Mouse (Mus musculus) macrophage (primary cell): Measurements from ENCODE around the gene Twf2. TPM values are rescaled to one million over a fixed set of nuclear protein-coding genes. Genes with fewer than 3 reads are reported as not detected.

Experiments used
- H3K27ac ChIP-seq: fragments of 350-480 bp; formaldehyde crosslinking; 2 replicates; pipeline ENCODE4 v1.9.0; 2021
- H3K36me3 ChIP-seq: fragments of 350-480 bp; formaldehyde crosslinking; 2 replicates; pipeline ENCODE4 v1.9.0; 2021; ENCODE audit errors: inconsistent target
- H3K4me3 ChIP-seq: fragments of 350-480 bp; formaldehyde crosslinking; 2 replicates; pipeline ENCODE4 v1.9.0; 2021; ENCODE audit errors: inconsistent target
- H3K79me2 ChIP-seq: fragments of 350-480 bp; formaldehyde crosslinking; 2 replicates; pipeline ENCODE4 v1.9.0; 2021; ENCODE audit errors: inconsistent target
- WGBS: methylation state at CpG from one replicate; pipeline ENCODE4 v1.1.7; 2026; ENCODE audit warnings: inconsistent platforms; ENCODE audit not compliant: missing documents; 5-methylcytosine and 5-hydroxymethylcytosine counted together
- polyA plus RNA-seq: library from polyadenylated mRNA; stranded (reverse); fragments of 250-400 nt; gene quantifications from 3 replicates; pipeline ENCODE4 v1.2.4, GENCODE M21; 2018; ENCODE audit warnings: inconsistent platforms

The Twf2 gene
- polyA plus RNA-seq, 1 experiment from 2014 or later, result 37.5 TPM

- Histone ChIP-seq H3K79me2 (no peaks in the 10 kb centered on the region), H3K4me3 (no peak overlapping the region), H3K36me3 (peaks cover 37% of the 10 kb centered on the region), H3K27ac (no peak overlapping the region)
- 91% methylated on average over 8 of the region's 8 CpGs for WGBS
These were observed 8.7 kb upstream of the Twf2 start for GRCm38 (mm10) chr9:106193930-106194807.

GRCm38 (mm10) chr9:106195693-106196092 lies 7.2 kb upstream of the Twf2 start:
- 97% methylated on average over 8 of the region's 8 CpGs for WGBS
- Histone ChIP-seq H3K4me3 (no peak overlapping the region), H3K27ac (no peak overlapping the region), H3K36me3 (peaks cover 22% of the 10 kb centered on the region; the same call in 1 of the 2 replicates), H3K79me2 (no peaks in the 10 kb centered on the region)

- no peak overlapping the region for H3K4me3 ChIP-seq
- H3K36me3 ChIP-seq, result 0 out of 2 replicates have a peak, but pooled peaks cover 15% of the 10 kb centered on the region
- H3K79me2 ChIP-seq, result no peaks in the 10 kb centered on the region
- no peak overlapping the region for H3K27ac ChIP-seq
- 69% methylated on average over 3 of the region's 3 CpGs for WGBS
These were observed 5.7 kb upstream of the Twf2 start for GRCm38 (mm10) chr9:106197081-106197713.

GRCm38 (mm10) chr9:106197732-106198131 lies 5.2 kb upstream of the Twf2 start:
- 97% methylated on average over 9 of the region's 9 CpGs for WGBS
- H3K4me3 ChIP-seq, result no peak overlapping the region
- 0 out of 2 replicates have a peak, but pooled peaks cover 15% of the 10 kb centered on the region for H3K36me3 ChIP-seq
- no peaks in the 10 kb centered on the region for H3K79me2 ChIP-seq
- H3K27ac ChIP-seq, result no peak overlapping the region

GRCm38 (mm10) chr9:106198962-106199458 lies 3.9 kb upstream of the Twf2 start:
- Histone ChIP-seq H3K79me2 (peaks cover 10% of the 10 kb centered on the region), H3K4me3 (peak overlapping the region; percentile 37), H3K36me3 (0 out of 2 replicates have a peak, but pooled peaks cover 15% of the 10 kb centered on the region), H3K27ac (peak overlapping the region; percentile 81)
- WGBS, result under 1% methylated on average over 42 of the region's 51 CpGs

- Histone ChIP-seq H3K79me2 (peaks cover 17% of the 10 kb centered on the region), H3K4me3 (peak within 1 kb of the TSS; percentile 37), H3K36me3 (0 out of 2 replicates have a peak, but pooled peaks cover 15% of the 10 kb centered on the region), H3K27ac (peak within 1 kb of the TSS; percentile 81)
- WGBS, result 32% methylated on average over 18 of the region's 18 CpGs
These were observed 3.2 kb upstream of the Twf2 start, which contains the start of gene Ppm1m for GRCm38 (mm10) chr9:106199535-106200272. Ppm1m (minus strand) TSS chr9:106199746.

- H3K27ac ChIP-seq, result no peak overlapping the region
- peaks cover 38% of the 10 kb centered on the region for H3K79me2 ChIP-seq
- H3K4me3 ChIP-seq, result no peak overlapping the region
- H3K36me3 ChIP-seq, result peaks cover 6% of the 10 kb centered on the region; the same call in 1 of the 2 replicates
- 86% methylated on average over 3 of the region's 3 CpGs for WGBS
These were observed 1.0 kb upstream of the Twf2 start for GRCm38 (mm10) chr9:106201895-106202294.

GRCm38 (mm10) chr9:106203990-106204851 lies 1.3 kb downstream of the Twf2 start:
- Histone ChIP-seq H3K27ac (peak overlapping the region; percentile 81), H3K79me2 (peaks cover 62% of the 10 kb centered on the region), H3K4me3 (peak overlapping the region; percentile 87), H3K36me3 (peaks cover 22% of the 10 kb centered on the region)
- WGBS, result 9% methylated on average over 7 of the region's 7 CpGs

GRCm38 (mm10) chr9:106205713-106206290 lies 2.9 kb downstream of the Twf2 start:
- Histone ChIP-seq H3K36me3 (peaks cover 25% of the 10 kb centered on the region), H3K4me3 (no peak overlapping the region)

GRCm38 (mm10) chr9:106206515-106206914 lies 3.6 kb downstream of the Twf2 start:
- 85% methylated on average over 2 of the region's 2 CpGs for WGBS
- Histone ChIP-seq H3K4me3 (no peak overlapping the region), H3K36me3 (peaks cover 25% of the 10 kb centered on the region)

More at GRCm38 (mm10) chr9:106205713-106206290, 2.9 kb downstream of the Twf2 start:
- Histone ChIP-seq H3K27ac (no peak overlapping the region), H3K79me2 (peaks cover 77% of the 10 kb centered on the region)
- WGBS, result 86% methylated on average over 7 of the region's 7 CpGs

GRCm38 (mm10) chr9:106208181-106208580 lies 5.3 kb downstream of the Twf2 start:
- WGBS, result 100% methylated on average over 5 of the region's 5 CpGs
- Histone ChIP-seq H3K4me3 (no peak overlapping the region), H3K27ac (no peak overlapping the region), H3K36me3 (peaks cover 36% of the 10 kb centered on the region), H3K79me2 (peaks cover 86% of the 10 kb centered on the region)

More at GRCm38 (mm10) chr9:106206515-106206914, 3.6 kb downstream of the Twf2 start:
- Histone ChIP-seq H3K79me2 (peaks cover 85% of the 10 kb centered on the region), H3K27ac (no peak overlapping the region)

- Histone ChIP-seq H3K79me2 (peaks cover 68% of the 10 kb centered on the region), H3K36me3 (peaks cover 52% of the 10 kb centered on the region), H3K27ac (no peak overlapping the region), H3K4me3 (no peak overlapping the region)
- WGBS, result 62% methylated on average over 4 of the region's 4 CpGs
These were observed 7.0 kb downstream of the Twf2 start for GRCm38 (mm10) chr9:106209954-106210353.
